Mouse (Mus musculus): ENCODE results near the gene Aff1. TPM values are rescaled to one million over a fixed set of nuclear protein-coding genes. Genes with fewer than 3 reads are reported as not detected.

Aff1 gene
- polyA plus RNA-seq, 1 experiment from 2014 or later = 5.3 TPM

DNA sequence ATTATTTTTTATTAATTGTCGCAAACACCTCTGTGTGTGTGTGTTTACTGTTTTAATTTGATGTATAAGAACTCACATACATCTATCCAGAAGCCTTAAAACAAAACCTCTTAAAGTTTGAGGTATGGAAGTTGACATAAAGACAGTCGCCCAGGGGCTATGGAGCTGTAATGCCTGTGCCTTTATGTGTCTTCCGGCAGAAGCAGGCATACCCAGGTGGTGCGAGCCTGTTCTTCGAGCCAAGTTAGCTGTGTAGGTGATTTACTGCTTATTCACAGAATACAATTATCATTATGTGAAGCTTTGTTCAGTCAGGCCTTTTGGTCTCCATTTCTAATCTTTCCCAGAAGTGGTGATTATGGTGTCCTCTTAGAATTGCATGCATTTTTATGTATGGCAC lies 111.2 kb downstream of the Aff1 start:
- Histone ChIP-seq H3K27ac (replicated peaks) (no peak overlapping the region), H3K4me2 (replicated peaks) (no peak overlapping the region), H3K9ac (replicated peaks) (no peak overlapping the region), H3K9me3 (no peaks in the 10 kb centered on the region), H3K36me3 (no peaks in the 10 kb centered on the region), H3K4me3 (no peak overlapping the region), H3K4me1 (peaks cover 7% of the 10 kb centered on the region), H3K27me3 (no peaks in the 10 kb centered on the region)
- ATAC-seq (ENCODE audit: low FRiP score, low read depth) = no peak
- WGBS = 86% methylated on average over 5 of the region's 5 CpGs

GRCm38 (mm10) chr5:103803927-103804590 lies 111.9 kb downstream of the Aff1 start:
- H3K36me3 ChIP-seq = no peaks in the 10 kb centered on the region
- no peak overlapping the region for H3K4me2 ChIP-seq (replicated peaks)
- peaks cover 7% of the 10 kb centered on the region for H3K4me1 ChIP-seq
- no peaks in the 10 kb centered on the region for H3K27me3 ChIP-seq
- peak; percentile 66 for ATAC-seq (ENCODE audit: low FRiP score, low read depth)
- H3K4me3 ChIP-seq = no peak overlapping the region
- 27% methylated on average over 8 of the region's 8 CpGs for WGBS
- H3K9ac ChIP-seq (replicated peaks) = no peak overlapping the region; the same call in 1 of the 2 replicates
- H3K9me3 ChIP-seq = no peaks in the 10 kb centered on the region
- peak overlapping the region; percentile 20; the same call in 1 of the 2 replicates for H3K27ac ChIP-seq (replicated peaks)

DNA sequence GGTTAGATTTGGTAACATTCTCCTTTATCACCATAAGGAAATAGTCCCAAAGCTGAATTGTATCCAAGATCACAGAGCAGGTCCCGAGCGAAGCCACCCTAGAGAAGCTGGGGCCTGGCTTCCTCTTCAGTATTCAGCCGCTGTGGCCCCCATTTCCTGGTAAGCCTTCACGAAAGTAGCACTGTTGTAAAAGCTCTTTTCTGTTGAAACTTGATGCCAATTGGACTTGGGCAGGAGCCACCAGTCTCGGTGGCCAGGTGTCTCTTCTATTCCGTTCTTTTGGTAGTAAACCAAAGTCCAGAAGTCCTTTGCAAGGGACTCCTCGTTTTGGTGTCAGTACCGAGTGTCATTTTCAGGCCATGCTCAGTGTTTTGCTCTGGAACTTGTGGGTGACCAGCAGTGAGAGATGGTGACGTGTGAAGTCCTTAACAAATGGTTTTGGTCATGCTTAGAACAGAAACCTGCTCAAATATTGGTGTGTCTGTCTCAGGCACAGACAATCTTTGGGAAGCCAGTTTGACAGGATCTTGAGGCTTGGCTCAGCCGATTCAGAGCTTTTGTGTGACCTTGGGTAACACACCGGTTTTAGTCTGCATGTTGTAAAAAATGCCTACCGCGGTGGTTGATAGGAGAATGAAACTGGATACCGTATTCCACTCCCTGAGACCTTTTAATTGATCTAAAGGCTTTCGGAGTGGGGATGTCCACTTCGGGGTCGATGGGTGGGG lies 114.8 kb downstream of the Aff1 start:
- no peaks in the 10 kb centered on the region for H3K9me3 ChIP-seq
- no peak for ATAC-seq (ENCODE audit: low FRiP score, low read depth)
- H3K27me3 ChIP-seq = no peaks in the 10 kb centered on the region; the same call in 1 of the 2 replicates
- no peak overlapping the region for H3K4me2 ChIP-seq (replicated peaks)
- no peak overlapping the region for H3K9ac ChIP-seq (replicated peaks)
- H3K27ac ChIP-seq (replicated peaks) = no peak overlapping the region
- no peak overlapping the region for H3K4me3 ChIP-seq
- no peaks in the 10 kb centered on the region for H3K36me3 ChIP-seq
- peaks cover 7% of the 10 kb centered on the region for H3K4me1 ChIP-seq
- WGBS = 87% methylated on average over 17 of the region's 17 CpGs

DNA sequence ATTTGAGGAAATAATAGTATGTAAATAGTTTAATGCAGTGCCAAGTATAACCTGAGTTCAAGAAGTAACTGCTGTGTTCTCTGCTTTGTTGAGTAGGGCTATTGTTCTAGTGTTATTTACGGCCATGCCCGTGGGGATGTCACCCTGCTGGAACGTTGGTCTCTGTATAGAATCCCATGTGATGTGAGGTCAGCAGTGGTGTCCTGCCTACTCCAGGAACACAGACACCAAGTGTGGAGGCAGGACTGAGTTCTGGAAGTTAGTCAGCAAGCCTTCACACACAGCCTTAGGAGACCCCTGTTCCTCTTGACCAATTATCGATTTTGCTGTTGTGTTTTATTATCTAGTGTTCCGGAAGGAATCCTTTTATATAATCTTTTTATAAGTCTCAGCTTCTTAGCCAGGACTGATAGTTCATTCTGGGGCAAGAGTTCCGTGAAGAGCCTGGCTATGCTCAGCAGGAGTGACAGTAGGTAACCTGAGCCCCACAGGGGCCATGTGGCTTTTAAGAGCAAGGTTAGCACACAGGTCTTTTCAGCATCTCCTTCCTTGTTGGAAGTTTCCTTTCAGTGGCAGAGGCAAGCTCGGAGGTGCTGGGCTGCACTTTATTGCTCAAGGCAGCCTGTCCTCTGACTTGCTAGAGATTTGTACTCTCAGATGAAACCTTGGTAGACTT lies 115.6 kb downstream of the Aff1 start:
- H3K4me2 ChIP-seq (replicated peaks) = no peak overlapping the region
- peaks cover 7% of the 10 kb centered on the region for H3K4me1 ChIP-seq
- no peak for ATAC-seq (ENCODE audit: low FRiP score, low read depth)

DNA sequence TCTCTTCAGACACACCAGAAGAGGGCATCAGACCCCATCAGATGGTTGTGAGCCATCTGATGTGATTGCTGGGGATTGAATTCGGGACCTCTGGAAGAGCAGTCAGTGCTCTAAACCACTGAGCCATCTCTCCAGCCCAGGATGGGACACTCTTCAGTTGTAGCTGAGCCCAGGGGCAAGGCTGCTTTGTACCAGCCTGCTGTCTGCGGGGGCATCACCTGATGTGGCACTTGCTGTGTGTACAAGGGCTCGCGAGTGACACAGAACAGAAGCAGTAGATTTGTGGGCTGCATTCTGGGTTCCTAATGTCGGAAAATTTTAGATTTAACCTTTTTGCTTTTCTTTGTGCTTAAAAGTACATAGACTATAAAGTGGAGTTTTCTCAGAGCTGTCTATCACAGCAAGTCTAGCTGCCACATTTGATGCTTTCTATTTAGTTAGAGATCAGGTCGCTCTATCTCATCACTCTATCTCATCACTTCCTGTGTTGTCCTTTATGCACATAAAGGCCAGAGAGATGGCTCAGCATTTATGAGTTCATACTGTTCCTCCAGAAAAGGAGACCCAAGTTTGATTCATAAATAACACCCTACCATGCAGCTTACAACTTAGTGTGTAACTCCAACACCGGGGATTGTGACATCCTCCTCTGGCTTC lies 117.6 kb downstream of the Aff1 start:
- Histone ChIP-seq H3K36me3 (no peaks in the 10 kb centered on the region), H3K9ac (replicated peaks) (no peak overlapping the region), H3K4me2 (replicated peaks) (no peak overlapping the region), H3K4me1 (0 out of 2 replicates have a peak, but pooled peaks cover 4% of the 10 kb centered on the region), H3K9me3 (no peaks in the 10 kb centered on the region), H3K27ac (replicated peaks) (no peak overlapping the region), H3K4me3 (no peak overlapping the region), H3K27me3 (no peaks in the 10 kb centered on the region; the same call in 1 of the 2 replicates)
- 90% methylated on average over 7 of the region's 7 CpGs for WGBS
- ATAC-seq (ENCODE audit: low FRiP score, low read depth) = no peak

More for the DNA sequence above, 115.6 kb downstream of the Aff1 start:
- Histone ChIP-seq H3K4me3 (no peak overlapping the region), H3K9ac (replicated peaks) (no peak overlapping the region), H3K27me3 (no peaks in the 10 kb centered on the region; the same call in 1 of the 2 replicates), H3K27ac (replicated peaks) (no peak overlapping the region), H3K9me3 (no peaks in the 10 kb centered on the region), H3K36me3 (no peaks in the 10 kb centered on the region)
- WGBS = 61% methylated on average over 7 of the region's 7 CpGs

- H3K4me2 ChIP-seq (replicated peaks) = no peak overlapping the region
- H3K9me3 ChIP-seq = no peaks in the 10 kb centered on the region
- no peaks in the 10 kb centered on the region for H3K36me3 ChIP-seq
- H3K4me3 ChIP-seq = no peak overlapping the region
- H3K27ac ChIP-seq (replicated peaks) = no peak overlapping the region
- WGBS = 72% methylated on average over 5 of the region's 5 CpGs
- H3K9ac ChIP-seq (replicated peaks) = no peak overlapping the region
- ATAC-seq (ENCODE audit: low FRiP score, low read depth) = no peak
- no peaks in the 10 kb centered on the region; the same call in 1 of the 2 replicates for H3K27me3 ChIP-seq
- H3K4me1 ChIP-seq = 0 out of 2 replicates have a peak, but pooled peaks cover 4% of the 10 kb centered on the region
Measured at GRCm38 (mm10) chr5:103813291-103813690, 121.1 kb downstream of the Aff1 start.

GRCm38 (mm10) chr5:103813997-103814542 lies 121.9 kb downstream of the Aff1 start:
- H3K9ac ChIP-seq (replicated peaks) = no peak overlapping the region
- H3K4me3 ChIP-seq = no peak overlapping the region
- H3K4me2 ChIP-seq (replicated peaks) = no peak overlapping the region
- no peaks in the 10 kb centered on the region for H3K36me3 ChIP-seq
- no peak for ATAC-seq (ENCODE audit: low FRiP score, low read depth)
- 90% methylated on average over 12 of the region's 12 CpGs for WGBS
- H3K27ac ChIP-seq (replicated peaks) = no peak overlapping the region
- no peaks in the 10 kb centered on the region for H3K9me3 ChIP-seq
- H3K4me1 ChIP-seq = 0 out of 2 replicates have a peak, but pooled peaks cover 4% of the 10 kb centered on the region
- no peaks in the 10 kb centered on the region; the same call in 1 of the 2 replicates for H3K27me3 ChIP-seq

- Histone ChIP-seq H3K4me2 (replicated peaks) (no peak overlapping the region), H3K27ac (replicated peaks) (no peak overlapping the region), H3K36me3 (no peaks in the 10 kb centered on the region), H3K4me1 (0 out of 2 replicates have a peak, but pooled peaks cover 4% of the 10 kb centered on the region), H3K9me3 (no peaks in the 10 kb centered on the region), H3K9ac (replicated peaks) (no peak overlapping the region), H3K27me3 (no peaks in the 10 kb centered on the region; the same call in 1 of the 2 replicates), H3K4me3 (no peak overlapping the region)
- ATAC-seq (ENCODE audit: low FRiP score, low read depth) = no peak
- WGBS = 63% methylated on average over 16 of the region's 16 CpGs
Measured at GRCm38 (mm10) chr5:103814551-103815248, 122.5 kb downstream of the Aff1 start.

GRCm38 (mm10) chr5:103815249-103815617 lies 123.1 kb downstream of the Aff1 start:
- WGBS = 66% methylated on average over 4 of the region's 4 CpGs

DNA sequence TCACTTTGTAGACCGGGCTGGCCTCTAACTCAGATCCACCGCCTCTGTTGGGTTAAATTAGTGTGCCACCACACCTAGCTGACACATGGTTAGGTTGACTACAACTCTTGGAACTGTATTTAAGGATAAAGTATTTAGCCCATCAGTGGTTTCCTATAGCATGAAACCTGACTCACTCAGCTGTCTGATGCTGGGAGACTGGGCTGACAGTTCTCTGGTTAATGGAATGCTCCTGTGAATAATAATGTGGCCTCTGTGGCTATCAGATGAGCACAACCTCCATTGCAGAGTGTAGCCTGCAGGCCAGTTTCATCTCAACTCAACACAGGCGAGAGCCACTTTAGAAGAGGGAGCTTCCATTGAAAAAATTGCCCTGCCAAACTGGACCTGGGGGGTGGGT lies 124.5 kb downstream of the Aff1 start:
- Histone ChIP-seq H3K9ac (replicated peaks) (no peak overlapping the region), H3K4me2 (replicated peaks) (no peak overlapping the region), H3K36me3 (no peaks in the 10 kb centered on the region), H3K27me3 (no peaks in the 10 kb centered on the region), H3K9me3 (no peaks in the 10 kb centered on the region), H3K4me1 (0 out of 2 replicates have a peak, but pooled peaks cover 4% of the 10 kb centered on the region), H3K4me3 (no peak overlapping the region), H3K27ac (replicated peaks) (no peak overlapping the region)
- no peak for ATAC-seq (ENCODE audit: low FRiP score, low read depth)
- 85% methylated on average over 3 of the region's 3 CpGs for WGBS

More at GRCm38 (mm10) chr5:103815249-103815617, 123.1 kb downstream of the Aff1 start:
- Histone ChIP-seq H3K27ac (replicated peaks) (no peak overlapping the region), H3K4me3 (no peak overlapping the region), H3K4me2 (replicated peaks) (no peak overlapping the region), H3K27me3 (no peaks in the 10 kb centered on the region; the same call in 1 of the 2 replicates), H3K9me3 (no peaks in the 10 kb centered on the region), H3K36me3 (no peaks in the 10 kb centered on the region), H3K9ac (replicated peaks) (no peak overlapping the region), H3K4me1 (0 out of 2 replicates have a peak, but pooled peaks cover 4% of the 10 kb centered on the region)
- no peak for ATAC-seq (ENCODE audit: low FRiP score, low read depth)

- Histone ChIP-seq H3K9me3 (no peaks in the 10 kb centered on the region), H3K27ac (replicated peaks) (no peak overlapping the region), H3K36me3 (no peaks in the 10 kb centered on the region), H3K4me2 (replicated peaks) (no peak overlapping the region), H3K4me3 (no peak overlapping the region), H3K9ac (replicated peaks) (no peak overlapping the region), H3K27me3 (no peaks in the 10 kb centered on the region), H3K4me1 (0 out of 2 replicates have a peak, but pooled peaks cover 4% of the 10 kb centered on the region)
- ATAC-seq (ENCODE audit: low FRiP score, low read depth) = peak; percentile 58; the same call in 1 of the 2 replicates
- WGBS = 28% methylated on average over 1 of the region's 1 CpGs
Measured at GRCm38 (mm10) chr5:103817754-103818153, 125.6 kb downstream of the Aff1 start.

Data from midbrain, embryonic 12.5 days (tissue).